Mouse (Mus musculus) CH12.LX (cell line): ENCODE data around the gene Map7d1. TPM values are rescaled to one million over a fixed set of nuclear protein-coding genes. Genes with fewer than 3 reads are reported as not detected.

Experiments
- DNase-seq: peaks from one replicate; pipeline ENCODE4 v3.0.0-alpha.2; 2013; ENCODE audit errors: extremely low read depth
- H3K27ac ChIP-seq: 2 replicates; pipeline ENCODE4 v1.5.1; 2012; ENCODE audit warnings: low read depth, mild to moderate bottlenecking, control low read depth, moderate library complexity; ENCODE audit not compliant: insufficient read depth
- H3K27me3 ChIP-seq: replicated peaks from 2 replicates; pipeline ENCODE3; 2012; ENCODE audit warnings: inconsistent platforms
- H3K36me3 ChIP-seq, 2 experiments: replicated peaks in 1 of 2; 2 replicates each; pipeline versions ENCODE3 to v1.6.1; 2012; ENCODE audit warnings: inconsistent platforms in 1 of 2, low read length in 1 of 2, mild to moderate bottlenecking in 1 of 2, mixed read lengths in 1 of 2, moderate library complexity in 1 of 2; ENCODE audit not compliant: control insufficient read depth in 1 of 2, insufficient read depth in 1 of 2
- H3K4me1 ChIP-seq, 2 experiments: 2 replicates each; pipeline ENCODE4 v1.6.1; 2012; ENCODE audit warnings: inconsistent platforms in 1 of 2, moderate library complexity in 1 of 2; ENCODE audit not compliant: insufficient read depth in 2 of 2, control insufficient read depth in 1 of 2
- H3K4me2 ChIP-seq: 2 replicates; pipeline ENCODE4 v1.6.1; 2012; ENCODE audit warnings: low read depth, mild to moderate bottlenecking, control low read depth; ENCODE audit not compliant: poor library complexity, insufficient read depth, severe bottlenecking
- H3K4me3 ChIP-seq, 3 experiments: fragments of 150-350 bp in 1 of 3; sonication (generic) in 1 of 3; replicated peaks in 1 of 3; 2 replicates each; pipeline versions ENCODE3 to v1.5.1; 2011 to 2012; ENCODE audit warnings: low read depth in 2 of 3, low read length in 2 of 3, mild to moderate bottlenecking in 2 of 3, moderate library complexity in 2 of 3, control low read depth in 1 of 3, improper control_type of control experiment in 1 of 3, inconsistent platforms in 1 of 3, mixed read lengths in 1 of 3; ENCODE audit not compliant: poor library complexity in 1 of 3
- H3K79me2 ChIP-seq: replicated peaks from 2 replicates; pipeline ENCODE4 v1.6.1; 2012; ENCODE audit warnings: mild to moderate bottlenecking, moderate library complexity; ENCODE audit not compliant: control insufficient read depth, poor library complexity, insufficient read depth, severe bottlenecking; ENCODE audit errors: extremely low read depth
- H3K9ac ChIP-seq: 2 replicates; pipeline ENCODE4 v1.6.1; 2012; ENCODE audit warnings: low read depth, mild to moderate bottlenecking, control low read depth, moderate library complexity; ENCODE audit not compliant: insufficient read depth
- H3K9me3 ChIP-seq: replicated peaks from 2 replicates; pipeline ENCODE3; 2012; ENCODE audit warnings: low read length, inconsistent platforms, mixed read lengths
- BHLHE40 ChIP-seq: IDR thresholded peaks from 2 replicates; pipeline ENCODE4 v1.6.1; 2011; ENCODE audit warnings: mild to moderate bottlenecking, low read depth, low read length, improper control_type of control experiment
- CHD1 ChIP-seq: IDR thresholded peaks from 2 replicates; pipeline ENCODE4 v1.6.1; 2012; ENCODE audit warnings: low read depth, low read length, improper control_type of control experiment, inconsistent platforms
- CTCF ChIP-seq, 2 experiments: IDR thresholded peaks in 1 of 2; conservative IDR thresholded peaks in 1 of 2; 2 replicates each; pipeline ENCODE4 v1.5.1; 2011 to 2012; ENCODE audit warnings: low read depth in 2 of 2, low read length in 2 of 2, improper control_type of control experiment in 1 of 2, inconsistent platforms in 1 of 2, mild to moderate bottlenecking in 1 of 2, moderate library complexity in 1 of 2
- E2F4 ChIP-seq: IDR thresholded peaks from 2 replicates; pipeline ENCODE4 v1.6.1; 2011; ENCODE audit warnings: low read depth, low read length, improper control_type of control experiment; ENCODE audit not compliant: insufficient replicate concordance
- ELF1 ChIP-seq: IDR thresholded peaks from 2 replicates; pipeline ENCODE4 v1.6.1; 2014; ENCODE audit warnings: low read depth, mild to moderate bottlenecking, inconsistent platforms, low read length, improper control_type of control experiment
- EP300 ChIP-seq: IDR thresholded peaks from 2 replicates; pipeline ENCODE4 v1.6.1; 2011; ENCODE audit warnings: low read length, improper control_type of control experiment
- ETS1 ChIP-seq: conservative IDR thresholded peaks from 2 replicates; pipeline ENCODE4 v1.6.1; 2012; ENCODE audit warnings: low read depth, mild to moderate bottlenecking, inconsistent platforms, low read length, improper control_type of control experiment, moderate library complexity
- GABPA ChIP-seq: IDR thresholded peaks from 2 replicates; pipeline ENCODE4 v1.6.1; 2012; ENCODE audit warnings: low read depth, low read length, improper control_type of control experiment, inconsistent platforms; ENCODE audit not compliant: insufficient replicate concordance
- JUN ChIP-seq: IDR thresholded peaks from 2 replicates; pipeline ENCODE4 v1.6.1; 2011; ENCODE audit warnings: low read depth, mild to moderate bottlenecking, low read length, improper control_type of control experiment, moderate library complexity; ENCODE audit not compliant: insufficient read depth
- JUND ChIP-seq: conservative IDR thresholded peaks from 2 replicates; pipeline ENCODE4 v1.6.1; 2011; ENCODE audit warnings: low read depth, low read length, improper control_type of control experiment
- KAT2A ChIP-seq: IDR thresholded peaks from 2 replicates; pipeline ENCODE4 v1.6.1; 2012; ENCODE audit warnings: low read length, improper control_type of control experiment, inconsistent platforms; ENCODE audit not compliant: insufficient replicate concordance
- MAX ChIP-seq: IDR thresholded peaks from 2 replicates; pipeline ENCODE4 v1.6.1; 2011; ENCODE audit warnings: low read length, improper control_type of control experiment
- MAZ ChIP-seq: IDR thresholded peaks from 2 replicates; pipeline ENCODE4 v1.6.1; 2012; ENCODE audit warnings: low read depth, mild to moderate bottlenecking, inconsistent platforms, low read length, improper control_type of control experiment, moderate library complexity
- MEF2A ChIP-seq: IDR thresholded peaks from 2 replicates; pipeline ENCODE4 v1.6.1; 2014; ENCODE audit warnings: low read depth, mild to moderate bottlenecking, inconsistent platforms, low read length, improper control_type of control experiment, borderline replicate concordance
- MXI1 ChIP-seq: IDR thresholded peaks from 2 replicates; pipeline ENCODE4 v1.6.1; 2011; ENCODE audit warnings: mild to moderate bottlenecking, low read depth, low read length, improper control_type of control experiment
- NELFE ChIP-seq: IDR thresholded peaks from 2 replicates; pipeline ENCODE4 v1.6.1; 2011; ENCODE audit warnings: low read depth, low read length, improper control_type of control experiment
- NRF1 ChIP-seq: IDR thresholded peaks from 2 replicates; pipeline ENCODE4 v1.6.1; 2014; ENCODE audit warnings: low read depth, mild to moderate bottlenecking, inconsistent platforms, low read length, improper control_type of control experiment, moderate library complexity
- PAX5 ChIP-seq: IDR thresholded peaks from 2 replicates; pipeline ENCODE4 v1.6.1; 2012; ENCODE audit warnings: low read length, inconsistent platforms, mixed read lengths
- POLR2A ChIP-seq: IDR thresholded peaks from 2 replicates; pipeline ENCODE4 v1.6.1; 2011; ENCODE audit warnings: low read depth, mild to moderate bottlenecking, improper control_type of control experiment, low read length
- RAD21 ChIP-seq: IDR thresholded peaks from 2 replicates; pipeline ENCODE4 v1.6.1; 2011; ENCODE audit warnings: low read depth, mild to moderate bottlenecking, low read length, improper control_type of control experiment, moderate library complexity
- RCOR1 ChIP-seq: conservative IDR thresholded peaks from 2 replicates; pipeline ENCODE4 v1.6.1; 2012; ENCODE audit warnings: low read depth, mild to moderate bottlenecking, inconsistent platforms, low read length, improper control_type of control experiment
- SIN3A ChIP-seq: IDR thresholded peaks from 2 replicates; pipeline ENCODE4 v1.6.1; 2012; ENCODE audit warnings: low read length, improper control_type of control experiment, inconsistent platforms
- TBP ChIP-seq: conservative IDR thresholded peaks from 2 replicates; pipeline ENCODE4 v1.6.1; 2011; ENCODE audit warnings: low read depth, low read length, improper control_type of control experiment
- TCF12 ChIP-seq: IDR thresholded peaks from 2 replicates; pipeline ENCODE4 v1.6.1; 2014; ENCODE audit warnings: low read depth, mild to moderate bottlenecking, inconsistent platforms, low read length, improper control_type of control experiment
- UBTF ChIP-seq: IDR thresholded peaks from 2 replicates; pipeline ENCODE4 v1.6.1; 2012; ENCODE audit warnings: low read depth, mild to moderate bottlenecking, inconsistent platforms, low read length, improper control_type of control experiment, moderate library complexity
- USF1 ChIP-seq: IDR thresholded peaks from 2 replicates; pipeline ENCODE4 v1.6.1; 2014; ENCODE audit warnings: low read depth, mild to moderate bottlenecking, inconsistent platforms, low read length, improper control_type of control experiment
- USF2 ChIP-seq: conservative IDR thresholded peaks from 2 replicates; pipeline ENCODE4 v1.6.1; 2011; ENCODE audit warnings: low read depth, low read length, improper control_type of control experiment
- ZC3H11A ChIP-seq: IDR thresholded peaks from 2 replicates; pipeline ENCODE4 v1.6.1; 2012; ENCODE audit warnings: low read depth, mild to moderate bottlenecking, inconsistent platforms, low read length, improper control_type of control experiment
- ZMIZ1 ChIP-seq: IDR thresholded peaks from 2 replicates; pipeline ENCODE4 v1.6.1; 2012; ENCODE audit warnings: low read depth, mild to moderate bottlenecking, inconsistent platforms, low read length, improper control_type of control experiment
- dilution Hi-C: fragments of 300-500 bp; cut with MboI; formaldehyde crosslinking; loops from 2 replicates; pipeline ENCODE4 v1.14.3; 2020; ENCODE audit warnings: low sequenced_read_pairs; ENCODE audit not compliant: extremely low pct_unique_long_range_greater_than_20kb, extremely low pct_ligation_motif_present
- in situ Hi-C: fragments of 300-500 bp; cut with MboI; formaldehyde crosslinking; loops from 3 replicates; pipeline ENCODE4 v1.14.3; 2019; ENCODE audit warnings: low sequenced_read_pairs, low pct_ligation_motif_present, low pct_unique_long_range_greater_than_20kb, mixed read lengths
- polyA plus RNA-seq: library from polyadenylated mRNA; unstranded; fragments of >175 nt; gene quantifications from 2 replicates; pipeline ENCODE4 v1.2.1, GENCODE M21; 2012; ENCODE audit warnings: low read depth; ENCODE audit not compliant: insufficient read length
- total RNA-seq, 2 experiments: library from RNA; depleted of rRNA; stranded (reverse); fragments of 300-350 nt in 1 of 2; fragments of >200 nt in 1 of 2; gene quantifications; 2 replicates each; pipeline ENCODE4 v1.2.3; 2012 to 2014

Gene Map7d1
- total and polyA plus RNA-seq, 3 experiments: 12.5 to 62.2 (median 17.9) TPM

DNA sequence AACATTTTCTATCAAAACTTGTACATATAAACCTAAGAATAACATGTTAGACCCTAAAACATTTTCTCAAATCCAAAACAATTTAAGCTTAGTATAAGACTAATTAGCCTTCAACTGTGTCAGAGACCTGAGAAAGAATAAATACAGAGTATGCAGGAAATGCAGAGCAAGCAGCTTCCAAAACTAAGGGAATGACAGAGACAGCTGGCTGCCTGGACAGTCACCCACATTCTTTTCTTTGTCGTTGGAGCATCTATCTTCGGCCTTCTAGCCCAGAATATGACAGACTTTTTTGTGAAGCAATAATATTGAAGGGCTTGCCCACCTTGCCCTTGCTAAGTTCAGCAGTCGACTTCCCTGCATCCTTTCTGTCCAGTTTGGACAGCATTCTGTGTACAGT lies 13.1 kb upstream of the Map7d1 start:
- no peak overlapping the region for H3K9ac ChIP-seq
- no peaks in the 10 kb centered on the region for H3K9me3 ChIP-seq
- H3K27ac ChIP-seq: no peak overlapping the region
- H3K4me3 ChIP-seq: no peak overlapping the region
- H3K4me1 ChIP-seq: no peaks in the 10 kb centered on the region
- no peak overlapping the region for H3K4me2 ChIP-seq
- peaks cover 18 to 75% of the 10 kb centered on the region in 2 experiments for H3K36me3 ChIP-seq
- no peaks in the 10 kb centered on the region for H3K27me3 ChIP-seq
- dilution Hi-C loops (no loop called here), in situ Hi-C loops (no loop called here)
- H3K79me2 ChIP-seq: no peaks in the 10 kb centered on the region; the same call in 1 of the 2 replicates
- DNase-seq: no peak
- TF ChIP-seq NRF1: no peak
- no peak for TF ChIP-seq ZMIZ1
- no peak for TF ChIP-seq PAX5
- no peak for TF ChIP-seq CTCF (conservative IDR thresholded peaks at IDR 0.05 in 1 of 2, IDR thresholded peaks at IDR 0.05 in 1 of 2; ENCODE audit: low read depth in 2 of 2, low read length in 2 of 2)
- TF ChIP-seq USF2: no peak
- TF ChIP-seq ETS1: no peak
- no peak for TF ChIP-seq CHD1
- no peak for TF ChIP-seq RCOR1
- TF ChIP-seq SIN3A: no peak
- TF ChIP-seq USF1: no peak
- TF ChIP-seq MXI1: no peak
- no peak for TF ChIP-seq E2F4
- no peak for TF ChIP-seq POLR2A
- no peak for TF ChIP-seq MAX
- no peak for TF ChIP-seq MAZ
- no peak for TF ChIP-seq KAT2A
- TF ChIP-seq EP300: no peak
- no peak for TF ChIP-seq NELFE
- TF ChIP-seq ZC3H11A: no peak

DNA sequence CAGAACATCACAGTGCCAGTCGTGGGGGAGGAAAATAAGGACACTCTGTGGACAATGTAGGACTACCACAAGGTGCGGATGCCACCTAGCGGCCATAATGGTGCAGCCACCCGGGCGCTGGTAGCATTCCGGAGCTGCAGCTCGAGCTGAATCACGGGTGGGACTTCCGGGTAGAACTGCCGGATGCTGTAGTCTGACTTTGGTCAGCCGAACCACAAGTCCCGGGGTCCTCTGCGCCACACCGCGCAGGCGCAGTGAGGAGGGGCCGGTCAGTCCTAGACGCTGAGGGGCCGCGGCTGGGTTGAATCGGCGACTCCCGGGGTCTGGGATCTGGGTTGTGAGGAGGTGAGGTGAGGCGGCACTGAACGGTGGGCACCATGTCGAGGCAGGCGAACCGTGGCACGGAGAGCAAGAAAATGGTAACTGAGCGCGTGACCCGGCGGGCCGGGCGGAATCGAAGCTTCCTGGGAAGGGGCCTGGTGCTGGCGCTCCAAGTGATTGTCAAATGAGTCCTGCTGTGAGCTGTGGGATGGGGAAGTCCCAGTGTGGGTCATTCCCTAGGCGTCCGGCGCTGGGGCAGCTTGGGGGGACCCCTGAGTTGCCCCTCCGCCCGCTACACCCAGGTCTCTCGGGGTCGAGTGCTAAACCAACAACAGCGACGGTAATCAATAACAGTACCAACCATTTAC lies 6.1 kb upstream of the Map7d1 start, which contains the start of gene Trappc3:
Gene Trappc3 (plus strand): TSS at position 207 of the 689 bp plus-strand sequence.
- in situ Hi-C loops: loop anchor here (5.0 kb wide), 1 partner anchor 35 kb away; no protein-coding TSS in a partner anchor
- H3K4me3 ChIP-seq: peak within 1 kb of the TSS; percentile 69 to 86 (median 77)
- H3K4me2 ChIP-seq: peak within 1 kb of the TSS; percentile 98
- H3K4me1 ChIP-seq: peaks cover 20 to 37% of the 10 kb centered on the region in 2 experiments
- no peaks in the 10 kb centered on the region for H3K27me3 ChIP-seq
- peaks cover 7% of the 10 kb centered on the region for H3K79me2 ChIP-seq
- H3K27ac ChIP-seq: peak within 1 kb of the TSS; percentile 76; the same call in 1 of the 2 replicates
- dilution Hi-C loops: no loop called here
- H3K9ac ChIP-seq: peak within 1 kb of the TSS; percentile 79
- DNase-seq: peak; percentile 98
- peaks cover 0 to 34% of the 10 kb centered on the region in 2 experiments for H3K36me3 ChIP-seq
- H3K9me3 ChIP-seq: no peaks in the 10 kb centered on the region
- TF ChIP-seq SIN3A (peak; percentile 89), MAZ (peak; percentile 47; the same call in 1 of the 2 replicates), CHD1 (peak; percentile 6; the same call in 1 of the 2 replicates), JUN (no peak), MEF2A (peak; percentile 79; the same call in 1 of the 2 replicates), RAD21 (no peak; the same call in none of the 2 replicates), JUND (no peak), USF1 (no peak), NRF1 (peak; percentile 97), BHLHE40 (peak; percentile 41), TBP (no peak), NELFE (peak; percentile 59), TCF12 (peak; percentile 74), POLR2A (peak; percentile 78), CTCF (conservative IDR thresholded peaks at IDR 0.05 in 1 of 2, IDR thresholded peaks at IDR 0.05 in 1 of 2; ENCODE audit: low read depth in 2 of 2, low read length in 2 of 2) (peak; percentile 64 to 99; a peak in 3 of 4 replicates), UBTF (no peak), GABPA (peak; percentile 55; the same call in 1 of the 2 replicates), USF2 (no peak), ZC3H11A (peak; percentile 96), EP300 (no peak), ELF1 (peak; percentile 98), ETS1 (peak; percentile 46), KAT2A (peak; percentile 91; the same call in 1 of the 2 replicates)
